Mouse (Mus musculus): ENCODE results near the gene Lmnb2. TPM values are rescaled to one million over a fixed set of nuclear protein-coding genes. Genes with fewer than 3 reads are reported as not detected.
A peak's percentile ranks its signal among the peaks of the same experiment; 100 is the strongest.

Gene Lmnb2
- polyA plus RNA-seq, 1 experiment from 2014 or later: 7.9 TPM

- Histone ChIP-seq H3K27me3 (ENCODE audit: control insufficient read depth, insufficient read depth, low read length) (peaks cover 10% of the 10 kb centered on the region), H3K4me1 (ENCODE audit: control insufficient read depth, insufficient read depth, low read length) (no peaks in the 10 kb centered on the region), H3K27ac (ENCODE audit: low read depth, low read length) (no peak overlapping the region), H3K36me3 (ENCODE audit: control insufficient read depth, insufficient read depth, low read length) (peaks cover 2% of the 10 kb centered on the region; the same call in 1 of the 2 replicates), H3K9ac (ENCODE audit: low read depth, low read length) (no peak overlapping the region), H3K4me2 (no peak overlapping the region), H3K4me3 (ENCODE audit: low read depth, low read length) (no peak overlapping the region), H3K9me3 (replicated peaks; ENCODE audit: control insufficient read depth, low read length) (no peaks in the 10 kb centered on the region)
- 82% methylated on average over 1 of the region's 6 CpGs for WGBS (ENCODE audit: insufficient replicate concordance)
- ATAC-seq (replicated peaks; ENCODE audit: insufficient number of reproducible peaks, low FRiP score, low TSS enrichment): no peak
These were observed 47.1 kb downstream of the Lmnb2 start for GRCm38 (mm10) chr10:80870993-80871392.

DNA sequence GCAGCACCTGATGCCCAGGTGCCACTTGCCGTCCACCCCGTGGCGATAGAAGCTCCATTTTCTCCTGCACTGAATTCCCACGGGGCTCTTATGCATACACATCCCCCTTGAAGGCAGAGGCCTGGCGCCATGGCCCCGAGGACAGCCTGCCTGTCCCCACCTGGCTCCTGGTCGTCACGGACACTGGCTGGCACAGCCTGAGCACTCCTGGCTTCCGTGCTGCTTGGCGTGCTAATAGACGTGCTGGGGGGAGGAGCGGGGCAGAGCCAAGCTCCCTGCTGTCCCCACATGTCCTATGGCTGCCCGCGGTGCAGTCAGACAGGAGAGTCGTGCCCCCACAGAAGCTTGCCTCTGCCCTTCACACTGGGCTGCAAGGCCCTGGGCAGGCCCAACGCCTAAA lies 53.6 kb downstream of the Lmnb2 start:
- no peak overlapping the region for H3K4me3 ChIP-seq (ENCODE audit: low read depth, low read length)
- ATAC-seq (replicated peaks; ENCODE audit: insufficient number of reproducible peaks, low FRiP score, low TSS enrichment): no peak
- H3K27ac ChIP-seq (ENCODE audit: low read depth, low read length): no peak overlapping the region
- no peaks in the 10 kb centered on the region for H3K4me1 ChIP-seq (ENCODE audit: control insufficient read depth, insufficient read depth, low read length)
- H3K9ac ChIP-seq (ENCODE audit: low read depth, low read length): no peak overlapping the region
- H3K27me3 ChIP-seq (ENCODE audit: control insufficient read depth, insufficient read depth, low read length): no peaks in the 10 kb centered on the region
- peaks cover 18% of the 10 kb centered on the region for H3K36me3 ChIP-seq (ENCODE audit: control insufficient read depth, insufficient read depth, low read length)
- WGBS (ENCODE audit: insufficient replicate concordance): 91% methylated on average over 16 of the region's 16 CpGs
- no peak overlapping the region for H3K4me2 ChIP-seq
- H3K9me3 ChIP-seq (replicated peaks; ENCODE audit: control insufficient read depth, low read length): no peaks in the 10 kb centered on the region

DNA sequence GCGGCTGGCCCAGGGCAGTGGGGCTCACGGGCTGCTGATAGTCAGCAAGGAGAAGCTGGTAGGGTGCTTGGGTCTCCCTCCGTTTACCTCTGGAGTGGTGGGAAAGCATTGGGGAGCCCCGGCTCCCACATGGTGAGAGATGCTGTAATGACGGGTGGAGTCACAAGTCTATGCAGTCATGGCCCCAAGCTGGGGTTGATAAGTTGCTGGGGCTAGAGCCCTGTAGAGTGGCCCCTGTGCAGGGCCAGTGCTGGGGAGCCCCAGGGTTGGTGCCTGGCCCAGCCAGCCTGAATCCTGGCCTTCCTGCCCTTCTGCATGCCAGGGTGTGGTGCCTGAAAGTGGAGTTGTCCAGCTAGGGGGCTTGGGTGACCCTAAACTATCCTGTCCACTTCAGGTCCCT lies 55.7 kb downstream of the Lmnb2 start:
- 86% methylated on average over 5 of the region's 5 CpGs for WGBS (ENCODE audit: insufficient replicate concordance)
- ATAC-seq (replicated peaks; ENCODE audit: insufficient number of reproducible peaks, low FRiP score, low TSS enrichment): no peak
- Histone ChIP-seq H3K9me3 (replicated peaks; ENCODE audit: control insufficient read depth, low read length) (no peaks in the 10 kb centered on the region), H3K27me3 (ENCODE audit: control insufficient read depth, insufficient read depth, low read length) (no peaks in the 10 kb centered on the region), H3K4me3 (ENCODE audit: low read depth, low read length) (no peak overlapping the region), H3K27ac (ENCODE audit: low read depth, low read length) (no peak overlapping the region), H3K4me1 (ENCODE audit: control insufficient read depth, insufficient read depth, low read length) (0 out of 2 replicates have a peak, but pooled peaks cover 2% of the 10 kb centered on the region), H3K4me2 (no peak overlapping the region), H3K36me3 (ENCODE audit: control insufficient read depth, insufficient read depth, low read length) (peaks cover 18% of the 10 kb centered on the region), H3K9ac (ENCODE audit: low read depth, low read length) (no peak overlapping the region)

GRCm38 (mm10) chr10:80858350-80858935 lies 59.6 kb downstream of the Lmnb2 start:
- peak overlapping the region; percentile 100 for H3K4me2 ChIP-seq
- ATAC-seq (replicated peaks; ENCODE audit: insufficient number of reproducible peaks, low FRiP score, low TSS enrichment): peak; percentile 60
- H3K4me3 ChIP-seq (ENCODE audit: low read depth, low read length): peak overlapping the region; percentile 23; the same call in 1 of the 2 replicates
- no peaks in the 10 kb centered on the region for H3K27me3 ChIP-seq (ENCODE audit: control insufficient read depth, insufficient read depth, low read length)
- WGBS (ENCODE audit: insufficient replicate concordance): 68% methylated on average over 7 of the region's 7 CpGs
- peaks cover 18% of the 10 kb centered on the region for H3K4me1 ChIP-seq (ENCODE audit: control insufficient read depth, insufficient read depth, low read length)
- peak overlapping the region; percentile 49 for H3K9ac ChIP-seq (ENCODE audit: low read depth, low read length)
- peaks cover 7% of the 10 kb centered on the region for H3K36me3 ChIP-seq (ENCODE audit: control insufficient read depth, insufficient read depth, low read length)
- no peaks in the 10 kb centered on the region for H3K9me3 ChIP-seq (replicated peaks; ENCODE audit: control insufficient read depth, low read length)
- peak overlapping the region; percentile 88 for H3K27ac ChIP-seq (ENCODE audit: low read depth, low read length)

DNA sequence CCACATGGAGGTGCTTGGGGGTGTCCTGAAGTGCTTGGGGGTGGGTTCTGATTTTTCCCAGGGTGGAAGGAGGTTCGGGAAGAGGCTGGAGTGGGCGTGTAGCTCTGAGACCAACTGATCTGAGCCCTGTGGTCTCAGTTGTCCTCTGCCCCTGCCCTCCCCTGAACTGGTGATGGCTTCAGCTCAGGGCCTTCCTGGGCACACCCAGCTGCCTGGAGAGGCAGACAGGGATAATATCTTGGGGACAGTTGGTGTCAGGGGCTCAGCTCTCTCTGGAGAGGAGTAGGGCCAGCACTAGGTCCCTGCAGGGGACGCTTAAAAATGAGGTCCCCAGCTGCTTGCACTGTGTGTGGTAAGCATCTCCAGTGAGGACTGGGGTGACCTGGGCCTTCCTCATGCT lies 60.2 kb downstream of the Lmnb2 start:
- WGBS (ENCODE audit: insufficient replicate concordance): 65% methylated on average over 3 of the region's 3 CpGs
- peak overlapping the region; percentile 88 for H3K27ac ChIP-seq (ENCODE audit: low read depth, low read length)
- peak overlapping the region; percentile 23; the same call in 1 of the 2 replicates for H3K4me3 ChIP-seq (ENCODE audit: low read depth, low read length)
- H3K9ac ChIP-seq (ENCODE audit: low read depth, low read length): peak overlapping the region; percentile 61; the same call in 1 of the 2 replicates
- peak overlapping the region; percentile 100 for H3K4me2 ChIP-seq
- no peaks in the 10 kb centered on the region for H3K9me3 ChIP-seq (replicated peaks; ENCODE audit: control insufficient read depth, low read length)
- H3K27me3 ChIP-seq (ENCODE audit: control insufficient read depth, insufficient read depth, low read length): no peaks in the 10 kb centered on the region
- peak; percentile 52; the same call in 1 of the 2 replicates for ATAC-seq (replicated peaks; ENCODE audit: insufficient number of reproducible peaks, low FRiP score, low TSS enrichment)
- peaks cover 3% of the 10 kb centered on the region; the same call in 1 of the 2 replicates for H3K36me3 ChIP-seq (ENCODE audit: control insufficient read depth, insufficient read depth, low read length)
- H3K4me1 ChIP-seq (ENCODE audit: control insufficient read depth, insufficient read depth, low read length): peaks cover 18% of the 10 kb centered on the region

GRCm38 (mm10) chr10:80857386-80857785 lies 60.7 kb downstream of the Lmnb2 start:
- peak overlapping the region; percentile 61 for H3K9ac ChIP-seq (ENCODE audit: low read depth, low read length)
- ATAC-seq (replicated peaks; ENCODE audit: insufficient number of reproducible peaks, low FRiP score, low TSS enrichment): no peak
- H3K27me3 ChIP-seq (ENCODE audit: control insufficient read depth, insufficient read depth, low read length): no peaks in the 10 kb centered on the region
- peak overlapping the region; percentile 100 for H3K4me2 ChIP-seq
- no peaks in the 10 kb centered on the region for H3K9me3 ChIP-seq (replicated peaks; ENCODE audit: control insufficient read depth, low read length)
- H3K27ac ChIP-seq (ENCODE audit: low read depth, low read length): peak overlapping the region; percentile 88
- H3K4me1 ChIP-seq (ENCODE audit: control insufficient read depth, insufficient read depth, low read length): peaks cover 18% of the 10 kb centered on the region
- H3K36me3 ChIP-seq (ENCODE audit: control insufficient read depth, insufficient read depth, low read length): peaks cover 5% of the 10 kb centered on the region
- 75% methylated on average over 8 of the region's 8 CpGs for WGBS (ENCODE audit: insufficient replicate concordance)
- peak overlapping the region; percentile 23; the same call in 1 of the 2 replicates for H3K4me3 ChIP-seq (ENCODE audit: low read depth, low read length)

- Histone ChIP-seq H3K4me3 (ENCODE audit: low read depth, low read length) (peak overlapping the region; percentile 23; the same call in 1 of the 2 replicates), H3K36me3 (ENCODE audit: control insufficient read depth, insufficient read depth, low read length) (peaks cover 7% of the 10 kb centered on the region), H3K4me1 (ENCODE audit: control insufficient read depth, insufficient read depth, low read length) (peaks cover 18% of the 10 kb centered on the region), H3K9me3 (replicated peaks; ENCODE audit: control insufficient read depth, low read length) (no peaks in the 10 kb centered on the region), H3K4me2 (peak overlapping the region; percentile 100), H3K27me3 (ENCODE audit: control insufficient read depth, insufficient read depth, low read length) (no peaks in the 10 kb centered on the region), H3K9ac (ENCODE audit: low read depth, low read length) (peak overlapping the region; percentile 61), H3K27ac (ENCODE audit: low read depth, low read length) (peak overlapping the region; percentile 88; the same call in 1 of the 2 replicates)
- WGBS (ENCODE audit: insufficient replicate concordance): 70% methylated on average over 5 of the region's 5 CpGs
- ATAC-seq (replicated peaks; ENCODE audit: insufficient number of reproducible peaks, low FRiP score, low TSS enrichment): no peak
These were observed 61.1 kb downstream of the Lmnb2 start for GRCm38 (mm10) chr10:80856908-80857307.

DNA sequence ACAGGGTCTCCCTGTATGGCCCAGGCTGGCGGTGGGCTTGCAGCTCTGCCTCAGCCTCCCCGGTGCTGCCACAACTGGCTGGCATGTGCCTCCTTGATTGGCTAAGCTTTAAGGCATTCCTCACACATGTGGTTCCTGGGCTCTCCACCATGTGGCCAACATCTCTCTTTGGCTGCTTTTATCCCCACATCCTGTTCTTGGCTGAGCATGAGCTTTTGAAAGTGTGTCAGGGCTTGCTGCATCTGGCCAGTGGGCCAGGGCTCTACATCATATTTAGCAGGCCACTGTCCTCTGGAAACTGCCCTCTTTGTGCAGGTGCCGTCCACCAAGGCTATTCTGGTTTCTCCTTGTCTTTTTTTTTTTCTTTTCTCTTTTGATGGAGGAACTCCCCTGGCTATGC lies 61.8 kb downstream of the Lmnb2 start:
- Histone ChIP-seq H3K4me1 (ENCODE audit: control insufficient read depth, insufficient read depth, low read length) (peaks cover 18% of the 10 kb centered on the region), H3K27me3 (ENCODE audit: control insufficient read depth, insufficient read depth, low read length) (no peaks in the 10 kb centered on the region), H3K36me3 (ENCODE audit: control insufficient read depth, insufficient read depth, low read length) (peaks cover 11% of the 10 kb centered on the region), H3K9ac (ENCODE audit: low read depth, low read length) (peak overlapping the region; percentile 96), H3K9me3 (replicated peaks; ENCODE audit: control insufficient read depth, low read length) (no peaks in the 10 kb centered on the region), H3K4me3 (ENCODE audit: low read depth, low read length) (peak overlapping the region; percentile 96), H3K4me2 (peak overlapping the region; percentile 100), H3K27ac (ENCODE audit: low read depth, low read length) (peak overlapping the region; percentile 57)
- no peak for ATAC-seq (replicated peaks; ENCODE audit: insufficient number of reproducible peaks, low FRiP score, low TSS enrichment)
- 62% methylated on average over 3 of the region's 3 CpGs for WGBS (ENCODE audit: insufficient replicate concordance)

- ATAC-seq (replicated peaks; ENCODE audit: insufficient number of reproducible peaks, low FRiP score, low TSS enrichment): no peak
- WGBS (ENCODE audit: insufficient replicate concordance): 22% methylated on average over 11 of the region's 11 CpGs
- H3K4me2 ChIP-seq: peak overlapping the region; percentile 100
These were observed 62.3 kb downstream of the Lmnb2 start for GRCm38 (mm10) chr10:80855749-80856073.

More at GRCm38 (mm10) chr10:80855749-80856073, 62.3 kb downstream of the Lmnb2 start:
- Histone ChIP-seq H3K36me3 (ENCODE audit: control insufficient read depth, insufficient read depth, low read length) (peaks cover 13% of the 10 kb centered on the region), H3K27me3 (ENCODE audit: control insufficient read depth, insufficient read depth, low read length) (no peaks in the 10 kb centered on the region), H3K27ac (ENCODE audit: low read depth, low read length) (peak overlapping the region; percentile 57), H3K9ac (ENCODE audit: low read depth, low read length) (peak overlapping the region; percentile 96), H3K4me3 (ENCODE audit: low read depth, low read length) (peak overlapping the region; percentile 96), H3K9me3 (replicated peaks; ENCODE audit: control insufficient read depth, low read length) (no peaks in the 10 kb centered on the region), H3K4me1 (ENCODE audit: control insufficient read depth, insufficient read depth, low read length) (peaks cover 18% of the 10 kb centered on the region)

Measured in heart, embryonic 11.5 days (tissue).